Mouse (Mus musculus): ENCODE data around the gene Gm6899.

Gm6899 gene

GRCm38 (mm10) chr11:26593061-26594059 lies at the start of gene Gm6899, which contains the start of gene Vrk2:
Gene Gm6899, plus strand, starts transcription at chr11:26593241.
Gene Vrk2, minus strand, starts transcription at chr11:26593999.
- peak; percentile 87 to 88 for DNase-seq

GRCm38 (mm10) chr11:26551551-26551950 lies 41.5 kb upstream of the Gm6899 start:
- no peak for DNase-seq

GRCm38 (mm10) chr11:26585409-26586366 lies 7.4 kb upstream of the Gm6899 start:
- DNase-seq = no peak

GRCm38 (mm10) chr11:26586367-26587183 lies 6.5 kb upstream of the Gm6899 start:
- DNase-seq = no peak

- DNase-seq = no peak
Observed at GRCm38 (mm10) chr11:26587184-26587524, 5.9 kb upstream of the Gm6899 start.

GRCm38 (mm10) chr11:26592395-26593053 lies 517 bp upstream of the Gm6899 start:
- peak in 1 of 2 experiments; percentile 10 for DNase-seq

- DNase-seq = no peak
Observed at GRCm38 (mm10) chr11:26594487-26594886, 1.4 kb downstream of the Gm6899 start.

- DNase-seq = no peak
Observed at GRCm38 (mm10) chr11:26596186-26596585, 3.1 kb downstream of the Gm6899 start.

- no peak for DNase-seq
Observed at GRCm38 (mm10) chr11:26597145-26597544, 4.1 kb downstream of the Gm6899 start.

- DNase-seq = no peak
Observed at GRCm38 (mm10) chr11:26597761-26598160, 4.7 kb downstream of the Gm6899 start.

GRCm38 (mm10) chr11:26598876-26599275 lies 5.8 kb downstream of the Gm6899 start:
- DNase-seq = no peak

- no peak for DNase-seq
Observed at GRCm38 (mm10) chr11:26600692-26601091, 7.7 kb downstream of the Gm6899 start.

- no peak for DNase-seq
Observed at GRCm38 (mm10) chr11:26601571-26602175, 8.6 kb downstream of the Gm6899 start.

- no peak for DNase-seq
Observed at GRCm38 (mm10) chr11:26604061-26604655, 11.1 kb downstream of the Gm6899 start.

- no peak for DNase-seq
Observed at GRCm38 (mm10) chr11:26608795-26609194, 15.8 kb downstream of the Gm6899 start.

- no peak for DNase-seq
Observed at GRCm38 (mm10) chr11:26618475-26619223, 25.6 kb downstream of the Gm6899 start.

- DNase-seq = no peak
Observed at GRCm38 (mm10) chr11:26622727-26623126, 29.7 kb downstream of the Gm6899 start.

GRCm38 (mm10) chr11:26636239-26636638 lies 43.2 kb downstream of the Gm6899 start:
- DNase-seq = no peak

- peak; percentile 18 to 19 for DNase-seq
Observed at GRCm38 (mm10) chr11:26640314-26640785, 47.3 kb downstream of the Gm6899 start.

GRCm38 (mm10) chr11:26642141-26642540 lies 49.1 kb downstream of the Gm6899 start:
- no peak for DNase-seq

Measured in lung, adult 18-20 months (tissue).